Mouse (Mus musculus) T-cell, adult 2 months (primary cell): Measurements from ENCODE around the gene Gm10670.
"Not testable (repeated sequence)": the region's sequence is repeated elsewhere in the genome, so short reads cannot be mapped to it uniquely, and the experiment has no call there.

Source experiments
- DNase-seq: peaks from one replicate; pipeline ENCODE4 v3.0.0; 2022; ENCODE audit warnings: low spot score

Gm10670 gene

DNA sequence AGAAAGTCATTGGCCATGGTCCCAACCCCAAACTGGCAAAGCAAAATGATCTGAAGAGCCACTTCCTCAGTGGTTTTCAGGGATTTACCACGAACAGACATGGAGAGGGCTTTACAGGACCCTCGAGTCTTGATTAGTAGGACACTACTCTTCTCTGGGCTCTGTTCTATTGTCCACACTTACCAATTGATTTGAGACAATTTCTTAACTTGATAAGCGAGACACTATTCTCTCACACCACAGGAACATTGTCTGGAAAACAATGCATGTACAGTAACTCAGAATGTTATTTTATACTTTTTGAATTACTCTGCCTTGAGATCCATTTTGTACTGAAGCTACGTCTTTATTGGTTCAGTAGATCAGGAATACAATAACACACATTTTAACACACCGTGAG is at the start of gene Gm10670:
Gene Gm10670 (minus strand): TSS at position 101 of the 400 bp plus-strand sequence.
- not testable (repeated sequence) for DNase-seq

DNA sequence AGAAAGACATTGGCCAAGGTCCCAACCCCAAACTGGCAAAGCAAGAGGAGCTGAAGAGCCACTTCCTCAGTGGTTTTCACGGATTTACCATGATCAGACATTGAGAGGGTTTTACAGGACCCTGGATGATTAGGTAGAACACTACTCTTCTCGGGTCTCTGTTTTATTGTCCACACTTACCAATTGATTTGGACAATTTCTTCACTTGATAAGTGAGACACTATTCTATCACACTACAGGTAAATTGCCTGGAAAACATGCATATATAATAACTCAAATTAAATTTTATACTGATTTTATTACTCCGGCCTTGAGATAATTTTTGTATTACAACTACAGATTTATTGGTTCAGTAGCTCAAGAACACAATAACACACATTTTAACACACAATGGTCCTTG is 35.7 kb upstream of the Gm10670 start, which contains the start of gene Vmn1r103:
Gene Vmn1r103 (minus strand): TSS at position 101 of the 400 bp plus-strand sequence.
- not testable (repeated sequence) for DNase-seq

DNA sequence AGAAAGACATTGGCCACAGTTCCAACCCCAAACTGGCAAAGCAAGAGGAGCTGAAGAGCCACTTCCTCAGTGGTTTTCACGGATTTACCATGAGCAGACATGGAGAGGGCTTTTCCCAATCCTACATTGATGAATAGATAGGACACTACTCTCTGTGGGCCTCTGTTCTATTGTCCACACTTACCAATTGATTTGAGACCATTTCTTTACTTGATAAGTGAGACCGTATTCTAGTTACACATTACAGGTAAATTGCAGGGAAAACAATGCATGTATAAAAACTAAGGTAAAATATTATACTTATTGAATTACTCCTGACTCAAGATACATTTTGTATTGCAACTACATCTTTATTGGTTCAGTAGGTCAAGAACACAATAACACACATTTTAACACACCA is 32.2 kb downstream of the Gm10670 start, which contains the start of gene Vmn1r101:
Gene Vmn1r101 (minus strand): TSS at position 101 of the 400 bp plus-strand sequence.
- not testable (repeated sequence) for DNase-seq
